Mouse (Mus musculus) MEL (cell line): ENCODE data around the gene Gm13272. TPM values are rescaled to one million over a fixed set of nuclear protein-coding genes. Genes with fewer than 3 reads are reported as not detected.
"Not testable (repeated sequence)": the region's sequence is repeated elsewhere in the genome, so short reads cannot be mapped to it uniquely, and the experiment has no call there.

Experiments
- DNase-seq: peaks from one replicate; pipeline ENCODE4 v3.0.0; 2011; ENCODE audit warnings: low read depth, low spot score
- H3K27ac ChIP-seq: 2 replicates; pipeline ENCODE4 v1.5.1; 2012; ENCODE audit warnings: low read depth, mild to moderate bottlenecking, control low read depth, low read length, moderate library complexity; ENCODE audit not compliant: control insufficient read depth
- H3K27me3 ChIP-seq, 2 experiments: fragments of 150-350 bp in 1 of 2; sonication (generic) in 1 of 2; 2 replicates each; pipeline ENCODE4 v1.6.1; 2012; ENCODE audit warnings: low read length in 2 of 2, mild to moderate bottlenecking in 2 of 2, improper control_type of control experiment in 1 of 2, moderate library complexity in 1 of 2; ENCODE audit not compliant: insufficient read depth in 2 of 2, control insufficient read depth in 1 of 2
- H3K36me3 ChIP-seq, 2 experiments: 2 replicates each; pipeline ENCODE4 v1.6.1; 2012 to 2014; ENCODE audit warnings: low read length in 2 of 2, improper control_type of control experiment in 1 of 2, inconsistent platforms in 1 of 2, mild to moderate bottlenecking in 1 of 2; ENCODE audit not compliant: insufficient read depth in 2 of 2, control insufficient read depth in 1 of 2
- H3K4me1 ChIP-seq, 2 experiments: fragments of 150-350 bp in 1 of 2; sonication (generic) in 1 of 2; 2 replicates each; pipeline ENCODE4 v1.6.1; 2012; ENCODE audit warnings: low read length in 2 of 2, improper control_type of control experiment in 1 of 2, mild to moderate bottlenecking in 1 of 2; ENCODE audit not compliant: insufficient read depth in 2 of 2, control insufficient read depth in 1 of 2
- H3K4me3 ChIP-seq, 2 experiments: fragments of 150-350 bp in 1 of 2; sonication (generic) in 1 of 2; 2 replicates each; pipeline ENCODE4 v1.5.1; 2012; ENCODE audit warnings: low read depth in 2 of 2, low read length in 2 of 2, mild to moderate bottlenecking in 2 of 2, moderate library complexity in 2 of 2, control low read depth in 1 of 2, improper control_type of control experiment in 1 of 2; ENCODE audit not compliant: control insufficient read depth in 1 of 2, insufficient read depth in 1 of 2
- H3K79me2 ChIP-seq: 2 replicates; pipeline ENCODE4 v1.6.1; 2012; ENCODE audit warnings: mild to moderate bottlenecking, low read length, moderate library complexity; ENCODE audit not compliant: control insufficient read depth, poor library complexity, insufficient read depth
- H3K9ac ChIP-seq: 2 replicates; pipeline ENCODE4 v1.6.1; 2012; ENCODE audit warnings: low read depth, mild to moderate bottlenecking, control low read depth, low read length, moderate library complexity; ENCODE audit not compliant: control insufficient read depth, poor library complexity, severe bottlenecking
- H3K9me3 ChIP-seq: fragments of 150-350 bp; sonication (generic); replicated peaks from 2 replicates; pipeline ENCODE4 v1.6.1; 2012; ENCODE audit warnings: mild to moderate bottlenecking, low read length, improper control_type of control experiment, moderate library complexity; ENCODE audit not compliant: insufficient read depth
- BHLHE40 ChIP-seq: IDR thresholded peaks from 2 replicates; pipeline ENCODE4 v1.6.1; 2012; ENCODE audit warnings: low read depth, mild to moderate bottlenecking, inconsistent platforms, low read length, improper control_type of control experiment, borderline replicate concordance
- CTCF ChIP-seq, 3 experiments: IDR thresholded peaks in 2 of 3; conservative IDR thresholded peaks in 1 of 3; 2 replicates each; pipeline ENCODE4 v1.5.1; 2011 to 2012; ENCODE audit warnings: low read length in 3 of 3, low read depth in 2 of 3, mild to moderate bottlenecking in 2 of 3, improper control_type of control experiment in 1 of 3, inconsistent platforms in 1 of 3, mixed read lengths in 1 of 3, moderate library complexity in 1 of 3; ENCODE audit not compliant: control insufficient read depth in 1 of 3, insufficient read depth in 1 of 3, poor library complexity in 1 of 3, severe bottlenecking in 1 of 3
- E2F4 ChIP-seq: IDR thresholded peaks from 2 replicates; pipeline ENCODE4 v1.6.1; 2011; ENCODE audit warnings: low read depth, low read length, improper control_type of control experiment, borderline replicate concordance
- GABPA ChIP-seq: IDR thresholded peaks from 2 replicates; pipeline ENCODE4 v1.6.1; 2012; ENCODE audit warnings: low read depth, mild to moderate bottlenecking, inconsistent platforms, low read length, improper control_type of control experiment, moderate library complexity
- HCFC1 ChIP-seq: IDR thresholded peaks from 2 replicates; pipeline ENCODE4 v1.6.1; 2012; ENCODE audit warnings: low read depth, mild to moderate bottlenecking, inconsistent platforms, low read length, improper control_type of control experiment, moderate library complexity
- MAFK ChIP-seq: IDR thresholded peaks from 2 replicates; pipeline ENCODE4 v1.6.1; 2011; ENCODE audit warnings: low read depth, mild to moderate bottlenecking, low read length, improper control_type of control experiment, borderline replicate concordance
- MAX ChIP-seq: IDR thresholded peaks from 2 replicates; pipeline ENCODE4 v1.6.1; 2011; ENCODE audit warnings: low read length, improper control_type of control experiment
- NELFE ChIP-seq: IDR thresholded peaks from 2 replicates; pipeline ENCODE4 v1.6.1; 2011; ENCODE audit warnings: low read depth, low read length, improper control_type of control experiment
- POLR2A ChIP-seq, 2 experiments: IDR thresholded peaks; 2 replicates each; pipeline ENCODE4 v1.6.1; 2011 to 2012; ENCODE audit warnings: low read length in 2 of 2, mild to moderate bottlenecking in 2 of 2, control low read depth in 1 of 2, improper control_type of control experiment in 1 of 2, low read depth in 1 of 2, moderate library complexity in 1 of 2; ENCODE audit not compliant: control insufficient read depth in 1 of 2, insufficient read depth in 1 of 2, poor library complexity in 1 of 2
- POLR2AphosphoS2 ChIP-seq: IDR thresholded peaks from 2 replicates; pipeline ENCODE4 v1.6.1; 2011; ENCODE audit warnings: low read length, improper control_type of control experiment
- RAD21 ChIP-seq: IDR thresholded peaks from 2 replicates; pipeline ENCODE4 v1.6.1; 2011; ENCODE audit warnings: mild to moderate bottlenecking, low read depth, low read length, improper control_type of control experiment
- RCOR1 ChIP-seq: IDR thresholded peaks from 2 replicates; pipeline ENCODE4 v1.6.1; 2012; ENCODE audit warnings: low read depth, mild to moderate bottlenecking, inconsistent platforms, low read length, improper control_type of control experiment
- SIN3A ChIP-seq: IDR thresholded peaks from 2 replicates; pipeline ENCODE4 v1.6.1; 2012; ENCODE audit warnings: low read length, improper control_type of control experiment, inconsistent platforms
- SMC3 ChIP-seq: IDR thresholded peaks from 2 replicates; pipeline ENCODE4 v1.6.1; 2011; ENCODE audit warnings: low read depth, low read length, improper control_type of control experiment
- TAL1 ChIP-seq: IDR thresholded peaks from 2 replicates; pipeline ENCODE4 v1.6.1; 2012; ENCODE audit warnings: mild to moderate bottlenecking, inconsistent platforms, low read length, moderate library complexity, mixed read lengths
- UBTF ChIP-seq: IDR thresholded peaks from 2 replicates; pipeline ENCODE4 v1.6.1; 2012; ENCODE audit warnings: low read depth, mild to moderate bottlenecking, inconsistent platforms, low read length, improper control_type of control experiment, moderate library complexity, borderline replicate concordance; ENCODE audit not compliant: insufficient read depth
- USF1 ChIP-seq: IDR thresholded peaks from 2 replicates; pipeline ENCODE4 v1.6.1; 2014; ENCODE audit warnings: low read depth, mild to moderate bottlenecking, inconsistent platforms, low read length, improper control_type of control experiment, moderate library complexity
- ZC3H11A ChIP-seq: IDR thresholded peaks from 2 replicates; pipeline ENCODE4 v1.6.1; 2012; ENCODE audit warnings: low read depth, mild to moderate bottlenecking, inconsistent platforms, low read length, improper control_type of control experiment
- ZMIZ1 ChIP-seq: IDR thresholded peaks from 2 replicates; pipeline ENCODE4 v1.6.1; 2012; ENCODE audit warnings: low read depth, mild to moderate bottlenecking, inconsistent platforms, low read length, improper control_type of control experiment, moderate library complexity
- polyA plus RNA-seq, 2 experiments: library from polyadenylated mRNA; stranded (reverse) in 1 of 2; unstranded in 1 of 2; fragments of >175 nt in 1 of 2; fragments of >200 nt in 1 of 2; gene quantifications; 2 replicates each; pipeline versions ENCODE4 v1.2.1 to v1.2.4; 2012; ENCODE audit warnings: low replicate concordance in 2 of 2, low read depth in 1 of 2; ENCODE audit not compliant: insufficient read length in 2 of 2, insufficient read depth in 1 of 2, missing spikeins in 1 of 2
- total RNA-seq: library from RNA; depleted of rRNA; stranded (reverse); fragments of 300-350 nt; gene quantifications from 2 replicates; pipeline ENCODE4 v1.2.3, GENCODE M21; 2012; rRNA removed

Gene Gm13272
- not detected in 2 replicates for total RNA-seq
- polyA plus RNA-seq: not detected

DNA sequence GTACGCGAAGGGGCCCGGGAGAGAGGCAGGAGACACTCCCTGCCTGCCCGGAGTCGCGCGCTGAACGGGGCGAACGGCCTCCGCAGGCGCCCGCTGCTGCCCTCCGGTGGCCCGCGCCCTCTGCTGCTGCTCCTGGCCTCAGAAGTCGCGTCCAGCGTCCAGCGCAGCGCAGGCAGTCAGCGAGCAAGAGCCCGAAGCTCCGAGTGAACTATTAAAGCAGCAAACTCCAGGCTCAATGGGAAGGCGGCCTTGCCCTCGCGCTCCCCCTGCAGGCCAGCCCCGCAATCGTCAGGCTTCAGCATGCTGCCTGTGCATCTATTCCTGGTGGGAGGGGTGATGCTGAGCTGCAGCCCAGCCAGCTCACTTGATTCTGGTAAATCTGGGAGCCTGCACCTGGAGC is at the start of gene Gm13272:
TSS of gene Gm13272 (plus strand) at position 301 of the 400 bp plus-strand sequence.
- DNase-seq, H3K27me3 ChIP-seq, H3K27ac ChIP-seq, H3K36me3 ChIP-seq, H3K4me1 ChIP-seq, H3K4me3 ChIP-seq, H3K9me3 ChIP-seq, H3K9ac ChIP-seq, H3K79me2 ChIP-seq: not testable (repeated sequence)

DNA sequence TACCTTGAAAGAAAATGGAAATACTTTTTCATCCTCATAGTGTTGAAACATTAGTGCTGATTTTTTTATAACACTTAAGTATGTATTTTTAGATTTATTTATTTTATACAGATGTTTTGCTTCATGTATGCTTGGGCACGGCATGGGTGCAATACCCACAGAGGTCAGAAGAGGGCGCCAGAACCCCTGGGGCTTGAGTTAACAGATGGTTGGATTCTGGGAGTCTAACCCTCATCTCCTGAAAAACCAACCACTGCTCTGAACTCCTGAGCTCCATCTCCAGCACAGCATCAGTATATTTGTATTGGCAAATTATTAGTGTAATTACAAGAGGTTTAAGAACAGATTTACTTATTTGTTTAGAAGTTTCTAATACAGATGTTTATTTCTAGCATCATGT is 41.2 kb upstream of the Gm13272 start:
- TF ChIP-seq USF1: no peak
- TF ChIP-seq HCFC1: no peak
- no peak for TF ChIP-seq GABPA
- TF ChIP-seq SIN3A: no peak; the same call in 1 of the 2 replicates
- TF ChIP-seq RCOR1: 0 out of 2 replicates have a peak, but pooled peaks have one; percentile 37
- TF ChIP-seq MAX: no peak
- TF ChIP-seq UBTF: no peak
- TF ChIP-seq RAD21: peak; percentile 82
- TF ChIP-seq ZMIZ1: no peak
- peak; percentile 74 for TF ChIP-seq ZC3H11A
- no peak for TF ChIP-seq TAL1
- no peak for TF ChIP-seq POLR2AphosphoS2
- TF ChIP-seq E2F4: no peak
- no peak for TF ChIP-seq BHLHE40
- peak; percentile 82 for TF ChIP-seq SMC3
- TF ChIP-seq CTCF (IDR thresholded peaks at IDR 0.05 in 2 of 3, conservative IDR thresholded peaks at IDR 0.05 in 1 of 3; ENCODE audit: control insufficient read depth in 1 of 3, insufficient read depth in 1 of 3, low read depth in 2 of 3, low read length in 3 of 3, poor library complexity in 1 of 3, severe bottlenecking in 1 of 3): peak; percentile 90 to 96 (median 91)
- no peak for TF ChIP-seq POLR2A (IDR thresholded peaks at IDR 0.05; ENCODE audit: control insufficient read depth in 1 of 2, insufficient read depth in 1 of 2, low read depth in 1 of 2, low read length in 2 of 2, poor library complexity in 1 of 2)
- no peak for TF ChIP-seq MAFK
- TF ChIP-seq NELFE: no peak
- no peaks in the 10 kb centered on the region for H3K79me2 ChIP-seq
- no peaks in the 10 kb centered on the region for H3K4me1 ChIP-seq
- H3K36me3 ChIP-seq: no peaks in the 10 kb centered on the region
- peak; percentile 77 for DNase-seq
- no peak overlapping the region for H3K4me3 ChIP-seq
- no peaks in the 10 kb centered on the region for H3K9me3 ChIP-seq
- H3K27ac ChIP-seq: no peak overlapping the region
- H3K27me3 ChIP-seq: peaks cover 8 to 9% of the 10 kb centered on the region in 2 experiments
- no peak overlapping the region for H3K9ac ChIP-seq
